Mouse (Mus musculus) intestine, postnatal 0 days (tissue): ENCODE measurements at regions not wholly inside any gene's neighbourhood (a gene's known extent, or its start where the extent isn't known, plus 50 kb on each side); places are given as distances from the start of the nearest gene placed in this dataset.

Experiments used
- ATAC-seq: fragments of 200-750 bp; cut with Nextera tagmentation; 2 replicates; pipeline ENCODE4 v1.8.0; 2017; ENCODE audit warnings: mild to moderate bottlenecking, moderate TSS enrichment, moderate library complexity
- H3K27ac ChIP-seq: fragments of 300-500 bp; sonication (generic); 2 replicates; pipeline ENCODE4 v1.5.1; 2014; ENCODE audit warnings: mild to moderate bottlenecking, low read depth, low read length, moderate library complexity
- H3K27me3 ChIP-seq: fragments of 300-500 bp; sonication (generic); replicated peaks from 2 replicates; pipeline ENCODE4 v1.6.1; 2014; ENCODE audit warnings: low read length, mixed read lengths; ENCODE audit not compliant: control insufficient read depth, insufficient read depth
- H3K36me3 ChIP-seq: fragments of 300-500 bp; sonication (generic); 2 replicates; pipeline ENCODE4 v1.6.1; 2014; ENCODE audit warnings: mild to moderate bottlenecking, moderate library complexity; ENCODE audit not compliant: control insufficient read depth, insufficient read depth
- H3K4me1 ChIP-seq: fragments of 300-500 bp; sonication (generic); replicated peaks from 2 replicates; pipeline ENCODE4 v1.6.1; 2014; ENCODE audit warnings: antibody characterized with exemption, low read length, mixed read lengths; ENCODE audit not compliant: control insufficient read depth, insufficient read depth
- H3K4me2 ChIP-seq: fragments of 300-500 bp; sonication (generic); replicated peaks from 2 replicates; pipeline ENCODE4 v1.6.1; 2014; ENCODE audit warnings: low read depth, mild to moderate bottlenecking, moderate library complexity
- H3K4me3 ChIP-seq: fragments of 300-500 bp; sonication (generic); 2 replicates; pipeline ENCODE4 v1.5.1; 2014; ENCODE audit warnings: low read depth, low read length
- H3K9ac ChIP-seq: fragments of 300-500 bp; sonication (generic); 2 replicates; pipeline ENCODE4 v1.6.1; 2014; ENCODE audit warnings: mild to moderate bottlenecking, low read depth, low read length
- H3K9me3 ChIP-seq: fragments of 300-500 bp; sonication (generic); 2 replicates; pipeline ENCODE4 v1.6.1; 2016; ENCODE audit warnings: mixed run types; ENCODE audit not compliant: control insufficient read depth
- CTCF ChIP-seq: sonication (generic); IDR thresholded peaks from 2 replicates; pipeline ENCODE4 v1.5.1; 2016; ENCODE audit warnings: low read depth, mild to moderate bottlenecking, control low read depth, antibody characterized with exemption, moderate library complexity
- WGBS: fragments of 180-500 bp; shearing (Covaris S2); extraction: QIAGEN DNeasy Blood & Tissue Kit; methylation state at CpG from one replicate; pipeline ENCODE4 v1.1.7; 2014; 5-methylcytosine and 5-hydroxymethylcytosine counted together

- H3K4me2 ChIP-seq: no peak overlapping the region
- TF ChIP-seq CTCF: no peak
- WGBS: 53% methylated on average over 1 of the region's 1 CpGs
- ATAC-seq: no peak
- no peak overlapping the region for H3K4me3 ChIP-seq
- H3K4me1 ChIP-seq: 0 out of 2 replicates have a peak, but pooled peaks cover 5% of the 10 kb centered on the region
- H3K27me3 ChIP-seq: no peaks in the 10 kb centered on the region
- no peaks in the 10 kb centered on the region for H3K36me3 ChIP-seq
- H3K9ac ChIP-seq: no peak overlapping the region
- no peaks in the 10 kb centered on the region for H3K9me3 ChIP-seq
- H3K27ac ChIP-seq: no peak overlapping the region
These were observed 54.1 kb upstream of the Comtd1 start for GRCm38 (mm10) chr14:21902856-21903255.

DNA sequence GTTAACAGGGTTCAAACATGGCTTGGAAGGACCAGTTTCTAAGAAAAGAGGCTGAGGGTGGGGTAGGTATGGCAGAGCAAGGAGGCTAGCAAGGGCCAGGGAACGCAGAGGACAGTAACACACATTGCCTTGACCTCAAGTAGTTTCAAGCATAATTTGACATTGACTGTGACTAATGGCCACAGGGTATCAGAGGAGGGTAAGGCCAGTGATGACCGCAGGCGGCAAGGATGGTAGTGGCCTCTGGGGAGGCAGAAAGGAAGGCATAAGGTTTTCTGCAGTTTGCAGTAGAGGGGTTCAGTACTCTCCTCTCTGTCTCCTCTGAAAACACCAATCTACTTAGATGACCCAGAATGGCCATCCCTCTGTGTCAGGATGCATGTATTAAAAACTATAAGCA, 53.7 kb upstream of the Comtd1 start:
- no peak overlapping the region for H3K27ac ChIP-seq
- WGBS: 78% methylated on average over 3 of the region's 3 CpGs
- ATAC-seq: no peak

DNA sequence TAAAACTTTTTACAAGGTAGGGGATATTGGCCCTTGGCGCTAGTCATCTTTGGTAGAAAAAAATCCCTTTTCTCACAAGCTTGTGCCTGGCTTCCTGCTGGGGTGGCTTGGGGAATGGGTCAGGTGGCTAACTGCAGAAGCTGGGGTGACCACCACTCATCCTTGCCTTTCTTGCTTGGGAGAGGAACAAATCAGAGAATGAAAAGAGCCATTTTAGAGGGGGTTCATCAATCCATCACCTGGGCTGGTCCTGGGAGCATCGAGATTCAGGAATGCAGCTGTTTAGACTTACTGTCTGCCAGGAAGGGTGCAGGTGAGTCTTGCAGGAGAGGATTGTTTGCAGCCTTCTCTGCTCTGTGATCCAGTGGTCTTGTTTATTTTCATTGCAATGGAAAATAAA, 52.2 kb upstream of the Comtd1 start:
- Histone ChIP-seq H3K36me3 (no peaks in the 10 kb centered on the region), H3K27me3 (no peaks in the 10 kb centered on the region), H3K4me3 (no peak overlapping the region), H3K9ac (no peak overlapping the region), H3K9me3 (no peaks in the 10 kb centered on the region), H3K27ac (no peak overlapping the region), H3K4me1 (0 out of 2 replicates have a peak, but pooled peaks cover 5% of the 10 kb centered on the region), H3K4me2 (no peak overlapping the region)
- 69% methylated on average over 2 of the region's 2 CpGs for WGBS
- no peak for TF ChIP-seq CTCF
- no peak for ATAC-seq

More for the DNA sequence above, 53.7 kb upstream of the Comtd1 start:
- TF ChIP-seq CTCF: no peak
- H3K36me3 ChIP-seq: no peaks in the 10 kb centered on the region
- no peaks in the 10 kb centered on the region for H3K27me3 ChIP-seq
- no peak overlapping the region for H3K4me2 ChIP-seq
- H3K4me1 ChIP-seq: 0 out of 2 replicates have a peak, but pooled peaks cover 5% of the 10 kb centered on the region
- H3K9me3 ChIP-seq: no peaks in the 10 kb centered on the region
- H3K4me3 ChIP-seq: no peak overlapping the region
- H3K9ac ChIP-seq: no peak overlapping the region

GRCm38 (mm10) chr14:21900516-21900915, 51.7 kb upstream of the Comtd1 start:
- H3K27ac ChIP-seq: no peak overlapping the region
- no peak for ATAC-seq
- TF ChIP-seq CTCF: no peak
- H3K4me3 ChIP-seq: no peak overlapping the region
- no peaks in the 10 kb centered on the region for H3K36me3 ChIP-seq
- H3K9me3 ChIP-seq: no peaks in the 10 kb centered on the region
- no peak overlapping the region for H3K9ac ChIP-seq
- H3K4me1 ChIP-seq: 0 out of 2 replicates have a peak, but pooled peaks cover 5% of the 10 kb centered on the region
- no peaks in the 10 kb centered on the region for H3K27me3 ChIP-seq
- WGBS: 53% methylated on average over 1 of the region's 1 CpGs
- no peak overlapping the region for H3K4me2 ChIP-seq
